Mouse (Mus musculus) intestine, embryonic 16.5 days (tissue): ENCODE measurements around the gene Txnip. TPM values are rescaled to one million over a fixed set of nuclear protein-coding genes. Genes with fewer than 3 reads are reported as not detected.
"Not testable (repeated sequence)": the region's sequence is repeated elsewhere in the genome, so short reads cannot be mapped to it uniquely, and the experiment has no call there.

Experiments used
- ATAC-seq: fragments of 200-750 bp; cut with Nextera tagmentation; 2 replicates; pipeline ENCODE4 v1.8.0; 2017; ENCODE audit warnings: moderate TSS enrichment, moderate library complexity
- H3K27ac ChIP-seq: fragments of 300-500 bp; sonication (generic); 2 replicates; pipeline ENCODE4 v1.5.1; 2014; ENCODE audit warnings: mild to moderate bottlenecking, low read length
- H3K27me3 ChIP-seq: fragments of 300-500 bp; sonication (generic); replicated peaks from 2 replicates; pipeline ENCODE4 v1.6.1; 2014; ENCODE audit warnings: low read length, control low read depth, mixed read lengths; ENCODE audit not compliant: control insufficient read depth, insufficient read depth
- H3K36me3 ChIP-seq: fragments of 300-500 bp; sonication (generic); 2 replicates; pipeline ENCODE4 v1.6.1; 2014; ENCODE audit warnings: low read length, control low read depth; ENCODE audit not compliant: control insufficient read depth, insufficient read depth
- H3K4me1 ChIP-seq: fragments of 300-500 bp; sonication (generic); 2 replicates; pipeline ENCODE4 v1.6.1; 2014; ENCODE audit warnings: low read length, control low read depth, mixed read lengths; ENCODE audit not compliant: control insufficient read depth, insufficient read depth
- H3K4me2 ChIP-seq: fragments of 300-500 bp; sonication (generic); 2 replicates; pipeline ENCODE4 v1.6.1; 2014; ENCODE audit warnings: low read depth, low read length, control low read depth
- H3K4me3 ChIP-seq: fragments of 300-500 bp; sonication (generic); 2 replicates; pipeline ENCODE4 v1.5.1; 2014; ENCODE audit warnings: mild to moderate bottlenecking, low read length
- H3K9ac ChIP-seq: fragments of 300-500 bp; sonication (generic); 2 replicates; pipeline ENCODE4 v1.6.1; 2014; ENCODE audit warnings: low read depth, low read length
- H3K9me3 ChIP-seq: fragments of 300-500 bp; sonication (generic); 2 replicates; pipeline ENCODE4 v1.6.1; 2016; ENCODE audit warnings: low read length, control low read depth; ENCODE audit not compliant: control insufficient read depth
- WGBS: fragments of 180-500 bp; shearing (Covaris S2); extraction: QIAGEN DNeasy Blood & Tissue Kit; methylation state at CpG from one replicate; pipeline ENCODE4 v1.1.7; 2014; 5-methylcytosine and 5-hydroxymethylcytosine counted together
- polyA plus RNA-seq: library from polyadenylated mRNA; unstranded; fragments of >200 nt; fragmentation: Nextera tagmentation; extraction: Ambion mirVana; gene quantifications from 2 replicates; pipeline ENCODE4 v1.2.1, GENCODE M21; 2015

The Txnip gene
- polyA plus RNA-seq, 1 experiment from 2014 or later, result 152 TPM

DNA sequence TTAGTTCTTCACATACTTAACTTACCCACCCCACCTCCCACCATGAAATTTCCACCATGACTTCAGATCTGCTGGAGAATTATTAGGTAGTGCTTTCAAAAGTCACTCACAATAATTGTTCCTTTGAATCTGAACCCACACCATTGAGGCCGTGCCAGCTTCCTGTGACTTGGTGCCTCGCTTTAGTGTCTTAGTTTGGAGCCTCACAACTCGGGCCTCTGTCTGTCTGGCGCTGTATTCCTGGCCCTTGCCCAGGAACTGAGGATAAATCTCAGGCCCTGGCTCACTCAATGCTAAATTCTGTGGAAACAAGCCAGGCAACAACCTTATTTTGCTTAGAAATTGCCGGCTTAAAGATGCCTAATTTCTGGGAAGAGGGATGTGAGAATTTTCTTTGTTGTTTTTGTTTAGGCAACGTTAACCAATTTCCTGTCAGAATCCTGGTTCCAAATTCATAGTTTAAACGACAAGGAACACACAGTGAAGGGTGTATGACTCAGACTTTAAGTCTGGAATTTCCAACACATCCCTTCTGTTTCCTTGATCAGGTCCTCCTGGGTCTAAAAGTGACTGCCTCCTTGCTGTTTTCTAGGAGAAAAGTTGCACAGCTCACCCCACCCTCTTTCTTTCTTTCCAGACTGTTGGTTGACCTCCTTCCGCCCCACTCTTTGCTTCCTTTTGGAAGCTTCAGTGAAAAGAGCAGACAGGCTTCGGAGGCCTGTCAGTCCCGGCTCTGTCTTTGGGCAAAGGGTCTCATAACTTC lies 44.4 kb downstream of the Txnip start:
- Histone ChIP-seq H3K27ac (peak overlapping the region; percentile 95), H3K9ac (peak overlapping the region; percentile 78), H3K9me3 (no peaks in the 10 kb centered on the region), H3K36me3 (no peaks in the 10 kb centered on the region), H3K4me1 (peaks cover 22% of the 10 kb centered on the region), H3K27me3 (peaks cover 16% of the 10 kb centered on the region), H3K4me3 (peak overlapping the region; percentile 66), H3K4me2 (peak overlapping the region; percentile 72)
- 29% methylated on average over 10 of the region's 10 CpGs for WGBS
- no peak for ATAC-seq

DNA sequence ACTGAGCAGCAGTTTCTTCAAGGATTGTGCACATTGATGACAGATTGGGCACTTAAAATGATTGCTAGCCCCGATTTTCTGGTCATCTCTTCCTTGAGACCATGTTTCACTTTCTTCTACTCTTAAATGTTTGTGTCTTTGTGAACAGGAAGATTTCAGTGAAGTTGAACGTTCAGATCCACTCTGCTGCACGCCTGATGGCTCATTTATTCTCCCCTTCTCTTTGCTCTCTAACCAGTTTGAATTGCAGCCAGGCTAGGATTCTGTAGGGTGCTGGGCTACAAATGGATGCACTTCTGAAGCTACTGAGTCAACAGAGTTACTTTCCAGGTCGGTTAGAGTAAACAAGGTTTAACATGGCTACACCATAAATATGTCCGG lies 44.9 kb downstream of the Txnip start:
- ATAC-seq, result no peak
- Histone ChIP-seq H3K4me3 (peak overlapping the region; percentile 66), H3K9me3 (no peaks in the 10 kb centered on the region), H3K9ac (peak overlapping the region; percentile 78), H3K4me2 (peak overlapping the region; percentile 72), H3K27me3 (peaks cover 12% of the 10 kb centered on the region), H3K27ac (peak overlapping the region; percentile 95), H3K4me1 (peaks cover 17% of the 10 kb centered on the region), H3K36me3 (no peaks in the 10 kb centered on the region)
- 23% methylated on average over 5 of the region's 5 CpGs for WGBS

DNA sequence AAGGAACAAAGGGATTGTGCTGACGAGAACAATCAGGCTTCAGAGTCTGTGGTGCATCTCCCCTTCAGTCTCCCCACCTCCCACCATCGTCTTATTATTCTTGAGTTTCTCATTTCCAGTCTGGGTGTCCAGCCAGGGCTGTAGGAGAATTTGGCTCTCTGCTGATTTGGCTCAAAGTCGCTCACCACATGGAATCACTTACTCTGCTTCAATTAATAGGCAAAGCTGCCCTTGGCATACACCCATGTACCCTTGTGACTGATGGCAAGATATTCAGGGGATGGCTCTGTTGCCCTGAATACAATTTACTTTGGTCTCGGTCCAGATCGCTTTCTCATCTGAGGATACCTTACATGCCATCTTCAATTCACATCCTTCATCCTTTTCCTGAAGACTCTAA lies 45.6 kb downstream of the Txnip start:
- H3K27ac ChIP-seq, result peak overlapping the region; percentile 95; the same call in 1 of the 2 replicates
- peak overlapping the region; percentile 72 for H3K4me2 ChIP-seq
- H3K4me3 ChIP-seq, result peak overlapping the region; percentile 66
- H3K9me3 ChIP-seq, result no peaks in the 10 kb centered on the region
- 0 out of 2 replicates have a peak overlapping the region, but pooled peaks have one; percentile 78 for H3K9ac ChIP-seq
- no peak for ATAC-seq
- 61% methylated on average over 5 of the region's 5 CpGs for WGBS
- H3K36me3 ChIP-seq, result no peaks in the 10 kb centered on the region
- peaks cover 12% of the 10 kb centered on the region for H3K4me1 ChIP-seq
- peaks cover 9% of the 10 kb centered on the region; the same call in 1 of the 2 replicates for H3K27me3 ChIP-seq

DNA sequence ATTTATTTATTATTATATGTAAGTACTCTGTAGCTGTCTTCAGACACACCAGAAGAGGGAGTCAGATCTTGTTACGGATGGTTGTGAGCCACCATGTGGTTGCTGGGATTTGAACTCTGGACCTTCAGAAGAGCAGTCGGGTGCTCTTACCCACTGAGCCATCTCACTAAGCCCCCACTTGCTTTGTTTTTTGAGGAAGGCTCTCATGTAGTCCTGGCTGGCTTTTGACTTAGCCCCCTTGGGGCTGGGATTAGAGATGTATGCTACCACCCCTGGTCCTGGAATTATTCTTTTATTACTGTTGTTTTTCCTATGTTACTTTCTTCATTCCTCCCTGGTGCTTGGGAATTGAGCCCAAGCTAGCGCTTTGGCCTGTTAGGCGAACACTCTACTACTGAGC lies 48.2 kb downstream of the Txnip start:
- H3K4me2 ChIP-seq, H3K4me1 ChIP-seq, H3K9ac ChIP-seq, H3K9me3 ChIP-seq, ATAC-seq, H3K27me3 ChIP-seq, H3K36me3 ChIP-seq, H3K27ac ChIP-seq, H3K4me3 ChIP-seq: not testable (repeated sequence)
- 88% methylated on average over 3 of the region's 4 CpGs for WGBS

DNA sequence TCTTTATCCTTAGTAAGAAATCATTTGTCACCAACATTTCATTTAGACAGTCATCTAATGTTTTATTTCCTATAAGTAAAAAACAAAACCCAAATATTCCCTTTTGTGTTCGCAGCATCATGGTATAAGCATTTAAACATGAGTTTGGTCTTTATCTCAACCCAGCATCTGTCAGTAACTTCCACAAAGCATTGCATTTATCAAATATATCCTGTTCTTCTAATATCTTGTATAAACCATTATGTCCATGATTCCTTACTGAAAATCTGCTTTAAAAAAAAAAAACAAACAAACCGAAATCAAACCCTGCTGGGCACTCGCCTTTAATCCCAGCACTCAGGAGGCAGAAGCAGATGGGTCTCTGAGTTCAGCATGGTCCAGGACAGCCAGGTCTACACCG lies 48.9 kb downstream of the Txnip start:
- no peak overlapping the region for H3K9ac ChIP-seq
- no peaks in the 10 kb centered on the region for H3K36me3 ChIP-seq
- H3K4me3 ChIP-seq, result no peak overlapping the region
- 85% methylated on average over 4 of the region's 4 CpGs for WGBS
- H3K4me2 ChIP-seq, result no peak overlapping the region
- no peaks in the 10 kb centered on the region for H3K27me3 ChIP-seq
- H3K9me3 ChIP-seq, result no peaks in the 10 kb centered on the region
- H3K27ac ChIP-seq, result no peak overlapping the region
- peaks cover 5% of the 10 kb centered on the region; the same call in 1 of the 2 replicates for H3K4me1 ChIP-seq
- no peak for ATAC-seq

Other genes starting within 250 kb of the Txnip start
- 0.12 and 0.21 TPM in 2 replicates for gene BC107364, start 105.7 kb upstream of the Txnip start, polyA plus RNA-seq
- 0.15 and 0.37 TPM in 2 replicates for gene Hfe2, start 32.8 kb upstream of the Txnip start, polyA plus RNA-seq
- gene Gm16253, start 19.0 kb downstream of the Txnip start, polyA plus RNA-seq, result 0.45 and 0.97 TPM in 2 replicates
- gene Polr3gl, start 36.2 kb downstream of the Txnip start, polyA plus RNA-seq, result 23.1 and 24.4 TPM in 2 replicates
- 2.0 and 2.1 TPM in 2 replicates for gene Ankrd34a, start 38.7 kb downstream of the Txnip start, polyA plus RNA-seq
- gene Lix1l, start 43.2 kb downstream of the Txnip start, polyA plus RNA-seq, result 4.8 TPM in 2 replicates
- 100 and 103 TPM in 2 replicates for gene Rbm8a, start 72.0 kb downstream of the Txnip start, polyA plus RNA-seq
- gene Pex11b, start 77.4 kb downstream of the Txnip start, polyA plus RNA-seq, result 43.7 and 44.4 TPM in 2 replicates
- 0.11 TPM in 1 of 2 replicates, not detected in the other for gene Gm42957, start 77.5 kb downstream of the Txnip start, polyA plus RNA-seq
- gene Itga10, start 87.6 kb downstream of the Txnip start, polyA plus RNA-seq, result 0.48 and 0.49 TPM in 2 replicates
- gene Ankrd35, start 112.2 kb downstream of the Txnip start, polyA plus RNA-seq, result 0.28 and 0.39 TPM in 2 replicates
- 35.7 and 36.6 TPM in 2 replicates for gene Pias3, start 138.4 kb downstream of the Txnip start, polyA plus RNA-seq
- gene Nudt17, start 150.6 kb downstream of the Txnip start, polyA plus RNA-seq, result 5.6 and 6.2 TPM in 2 replicates
- 37.7 and 41.0 TPM in 2 replicates for gene Polr3c, start 169.7 kb downstream of the Txnip start, polyA plus RNA-seq
- 43.6 and 47.3 TPM in 2 replicates for gene Rnf115, start 169.7 kb downstream of the Txnip start, polyA plus RNA-seq